In the genomic region with DNA sequence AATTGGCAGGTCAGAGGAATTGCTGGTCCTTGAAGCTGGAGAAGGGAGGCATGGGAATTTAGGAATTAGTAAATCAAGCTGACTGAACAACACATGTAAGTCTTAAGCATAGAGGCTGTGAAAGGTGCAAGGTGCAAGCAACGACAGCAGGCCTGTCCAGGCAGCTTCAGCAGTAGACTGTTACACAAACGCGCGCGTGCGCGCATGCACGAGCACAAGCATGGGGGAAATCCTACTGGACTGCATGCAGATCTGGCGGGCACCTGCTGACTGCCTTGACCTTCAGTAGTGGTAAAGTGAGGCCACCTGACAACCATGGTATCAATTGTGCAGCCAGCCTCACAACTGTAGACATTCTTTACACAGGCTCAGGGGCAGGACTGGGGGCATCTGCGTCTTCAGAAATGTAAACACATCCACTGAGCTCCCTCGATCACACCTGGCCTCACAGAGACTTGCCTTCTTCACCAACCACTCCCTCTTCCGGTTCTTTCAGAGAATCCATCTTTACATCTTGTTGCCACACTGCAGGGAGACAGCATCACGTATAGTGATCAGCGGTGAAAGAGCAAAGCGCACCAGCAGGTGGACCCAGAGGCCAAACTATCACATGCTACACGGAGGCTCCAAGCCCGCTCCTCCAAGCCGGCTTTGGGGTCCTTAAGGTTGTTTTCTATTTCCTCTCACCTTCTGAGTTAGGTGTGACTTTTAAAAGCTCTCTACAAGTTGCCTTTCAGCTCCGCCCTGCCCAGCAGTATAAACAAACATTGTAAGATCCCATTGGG, we compare ENCODE assay signal across 10 mouse cellular contexts. TPM values are rescaled to one million over a fixed set of nuclear protein-coding genes. Genes with fewer than 3 reads are reported as not detected.
DNase-seq lines count a peak whose midpoint lies in the region; ATAC-seq and TF ChIP-seq lines count a peak whose summit lies in the region.
"Had no signal": no experiment of that assay in that cellular context is flagged by ENCODE, and none has a peak within 500 bp of the region (broad histone marks: within the 10 kb centered on the region; RNA-seq: fewer than 3 reads in every experiment).

No protein-coding gene starts in this region.

- H3K4me3 ChIP-seq in lung, embryonic 14.5 days (ENCODE audit: low read depth, low read length): no peak overlapping the region
- H3K4me3 ChIP-seq in stomach, embryonic 15.5 days (replicated peaks): no peak overlapping the region

- H3K9ac ChIP-seq in lung, embryonic 14.5 days: no peak overlapping the region
- no peak overlapping the region for H3K9ac ChIP-seq in stomach, embryonic 15.5 days

- H3K4me2 ChIP-seq in lung, embryonic 14.5 days: peak overlapping the region; percentile 25; the same call in 1 of the 2 replicates
- 0 out of 2 replicates have a peak overlapping the region, but pooled peaks have one; percentile 13 for H3K4me2 ChIP-seq in stomach, embryonic 15.5 days

- no peaks in the 10 kb centered on the region for H3K27me3 ChIP-seq in lung, embryonic 14.5 days (ENCODE audit: insufficient read depth, low read length)
- H3K27me3 ChIP-seq in stomach, embryonic 15.5 days (replicated peaks): no peaks in the 10 kb centered on the region

- no peaks in the 10 kb centered on the region for H3K4me1 ChIP-seq in lung, embryonic 14.5 days (ENCODE audit: insufficient read depth)
- no peaks in the 10 kb centered on the region for H3K4me1 ChIP-seq in stomach, embryonic 15.5 days

- DNase-seq in cerebellum, postnatal 10 days: peak; percentile 42 to 52
- DNase-seq in cerebellum, adult 11 months: no peak
- DNase-seq in lung, embryonic 14.5 days: peak; percentile 51
- DNase-seq in lung, postnatal 14 days: no peak
- DNase-seq in heart, postnatal 10 days: peak; percentile 27 to 38
- DNase-seq in left cerebral cortex, postnatal 14 days (ENCODE audit: low spot score in 2 of 2): no peak
- DNase-seq in B cell, adult 2 months: no peak
- DNase-seq: cerebellum, adult 9-11 months had no signal

- intact Hi-C loops in heart, postnatal 10 days (cut with DNase I): loop anchor here (5.0 kb wide), 1 partner anchor 75 kb away; no protein-coding TSS in a partner anchor
- intact Hi-C loops in left cerebral cortex, postnatal 14 days (cut with DNase I): no loop called here

- ATAC-seq in lung, embryonic 14.5 days (ENCODE audit: insufficient read depth): no peak
- ATAC-seq in stomach, embryonic 15.5 days (ENCODE audit: insufficient read depth, low FRiP score, low read depth): peak; percentile 7; the same call in 1 of the 2 replicates

- 44% methylated on average over 19 of the region's 19 CpGs for WGBS in lung, embryonic 14.5 days
- WGBS in stomach, embryonic 15.5 days: 46% methylated on average over 19 of the region's 19 CpGs

- TF ChIP-seq CTCF in lung, embryonic 14.5 days (IDR thresholded peaks at IDR 0.05; ENCODE audit: low read depth): peak; percentile 56

- H3K36me3 ChIP-seq in lung, embryonic 14.5 days (ENCODE audit: insufficient read depth): no peaks in the 10 kb centered on the region
- H3K36me3 ChIP-seq in stomach, embryonic 15.5 days: no peaks in the 10 kb centered on the region

- no peak overlapping the region for H3K27ac ChIP-seq in lung, embryonic 14.5 days (ENCODE audit: low read depth)
- no peak overlapping the region for H3K27ac ChIP-seq in stomach, embryonic 15.5 days
- H3K27ac ChIP-seq: macrophage had no signal

- no peaks in the 10 kb centered on the region for H3K9me3 ChIP-seq in lung, embryonic 14.5 days (ENCODE audit: low read depth, low read length)
- H3K9me3 ChIP-seq in stomach, embryonic 15.5 days: no peaks in the 10 kb centered on the region

RNA-seq across cellular contexts. Expression of gene Chn1, which starts 16.9 kb away (rescaled TPM):
- polyA plus RNA-seq in lung, embryonic 14.5 days (2014; fragmentation: Nextera tagmentation; extraction: Ambion mirVana): 56.4 and 57.6 TPM in 2 replicates
- 10 to 100 TPM; 60.1 to 62.8 TPM for total RNA-seq in heart, postnatal 10 days (2021)
- polyA plus RNA-seq in stomach, embryonic 15.5 days (2015; fragmentation: Nextera tagmentation; extraction: Ambion mirVana): 15.8 and 19.6 TPM in 2 replicates
- 1,000 to 10,000 TPM; 1,177 to 1,299 TPM for total RNA-seq in left cerebral cortex, postnatal 14 days (2021)
- polyA plus RNA-seq: macrophage had no signal

Comparison
In these comparisons a context has a peak if more than half of its experiments do, and no peak if none do; other contexts are left out.
1. DNase-seq: peak in cerebellum, postnatal 10 days (2 of 2), lung, embryonic 14.5 days (single experiment) and heart, postnatal 10 days (2 of 2); none in cerebellum, adult 11 months (single experiment), lung, postnatal 14 days (single experiment), left cerebral cortex, postnatal 14 days (0 of 2) and B cell, adult 2 months (0 of 2).
2. RNA of gene Chn1, which starts 16.9 kb away (total RNA-seq): 1,177 to 1,299 TPM in left cerebral cortex, postnatal 14 days; 60.1 to 62.8 TPM in heart, postnatal 10 days; every median in the first group is over 10 times any median in the second.